ENCODE assay signal across 17 mouse cellular contexts in the genomic region with DNA sequence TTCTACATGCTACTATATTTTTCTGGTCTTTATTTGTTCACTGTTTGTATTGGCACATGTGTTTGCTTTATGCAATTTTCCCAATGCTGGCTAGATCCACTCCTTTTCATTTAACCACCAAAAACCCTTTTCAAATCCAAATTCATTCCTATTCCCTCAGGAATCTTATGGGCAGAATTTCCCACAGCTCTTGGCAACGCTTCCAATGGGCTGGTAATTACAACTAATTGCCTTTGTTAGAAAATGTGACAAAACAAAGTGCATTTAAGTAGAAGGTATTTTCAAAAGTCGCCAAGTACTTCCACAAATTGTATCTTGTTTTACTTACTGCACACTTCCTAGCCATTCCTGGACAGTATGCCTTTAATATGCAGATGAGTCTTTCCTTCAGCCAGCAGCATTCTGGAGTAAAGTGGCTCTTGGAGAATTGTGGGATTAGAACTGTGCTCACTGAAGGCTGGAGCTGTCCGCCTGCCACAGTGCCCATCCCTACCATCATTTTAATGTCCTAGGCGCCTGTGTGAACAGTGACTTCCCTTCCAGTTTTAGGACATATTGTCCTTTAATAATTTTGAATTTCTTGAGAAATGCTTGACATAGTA.
DNase-seq lines count a peak whose midpoint lies in the region; ATAC-seq and TF ChIP-seq lines count a peak whose summit lies in the region.
"Had no signal": no experiment of that assay in that cellular context is flagged by ENCODE, and none has a peak within 500 bp of the region (broad histone marks: within the 10 kb centered on the region; RNA-seq: fewer than 3 reads in every experiment).

No protein-coding gene starts in this region.

- H3K9me3 ChIP-seq in forebrain, postnatal 0 days (ENCODE audit: low read length): no peaks in the 10 kb centered on the region
- H3K9me3 ChIP-seq: heart, embryonic 10.5 days; hindbrain, embryonic 12.5 days; liver, embryonic 13.5 days had no signal

- no peaks in the 10 kb centered on the region for H3K4me1 ChIP-seq in forebrain, postnatal 0 days (ENCODE audit: insufficient read depth)
- H3K4me1 ChIP-seq: heart, embryonic 10.5 days; liver, embryonic 13.5 days had no signal

- TF ChIP-seq CTCF in forebrain, postnatal 0 days (IDR thresholded peaks at IDR 0.05; ENCODE audit: low read depth): no peak

- intact Hi-C loops in gastrocnemius, postnatal 14 days (cut with DNase I; ENCODE audit: low total_unique reads): no loop called here

- 20% methylated on average over 4 of the region's 4 CpGs for WGBS in forebrain, postnatal 0 days

- H3K27me3 ChIP-seq in forebrain, postnatal 0 days (ENCODE audit: insufficient read depth, low read length): no peaks in the 10 kb centered on the region
- H3K27me3 ChIP-seq: hindbrain, embryonic 12.5 days; liver, embryonic 13.5 days had no signal

- no peak overlapping the region for H3K9ac ChIP-seq in forebrain, postnatal 0 days
- H3K9ac ChIP-seq: hindbrain, embryonic 12.5 days; liver, embryonic 13.5 days had no signal

- H3K36me3 ChIP-seq in forebrain, postnatal 0 days (ENCODE audit: insufficient read depth): no peaks in the 10 kb centered on the region
- H3K36me3 ChIP-seq: heart, embryonic 10.5 days; liver, embryonic 13.5 days had no signal

- no peak overlapping the region for H3K4me3 ChIP-seq in forebrain, postnatal 0 days (ENCODE audit: low read depth, low read length)
- H3K4me3 ChIP-seq: erythroblast, embryonic 14.5 days; heart, embryonic 10.5 days; hindbrain, embryonic 12.5 days; liver, embryonic 13.5 days had no signal

- H3K4me2 ChIP-seq in forebrain, postnatal 0 days (ENCODE audit: low read depth): no peak overlapping the region
- H3K4me2 ChIP-seq: hindbrain, embryonic 12.5 days; liver, embryonic 13.5 days had no signal

- no peak for ATAC-seq in forebrain, postnatal 0 days

- peak; percentile 2 for DNase-seq in gastrocnemius, adult 18-20 months (ENCODE audit: low spot score)
- DNase-seq in gastrocnemius, postnatal 14 days: no peak
- DNase-seq in kidney, postnatal 14 days: peak; percentile 12
- no peak for DNase-seq in kidney, adult 18-20 months
- DNase-seq in R1 (ENCODE audit: low read depth, low spot score): peak; percentile 48
- peak; percentile 21 for DNase-seq in forebrain, postnatal 0 days
- no peak for DNase-seq in spleen, postnatal 10 days (ENCODE audit: low spot score in 2 of 2)
- DNase-seq in layer of hippocampus, adult 11-12 months (ENCODE audit: low spot score): no peak
- DNase-seq: adrenal gland, adult 2 months; cerebellum, adult 11 months; liver, embryonic 13.5 days; lung, postnatal 14 days; retina, postnatal 1 day; thymus, adult 2 months had no signal

- no peak overlapping the region for H3K27ac ChIP-seq in forebrain, postnatal 0 days (ENCODE audit: low read depth, low read length)
- H3K27ac ChIP-seq: heart, embryonic 10.5 days; hindbrain, embryonic 12.5 days; liver, embryonic 13.5 days had no signal

Comparison
In these comparisons a context has a peak if more than half of its experiments do, and no peak if none do; other contexts are left out.
1. DNase-seq: peak in gastrocnemius, adult 18-20 months (single experiment), kidney, postnatal 14 days (single experiment), R1 (single experiment) and forebrain, postnatal 0 days (single experiment); none in gastrocnemius, postnatal 14 days (single experiment), kidney, adult 18-20 months (single experiment), spleen, postnatal 10 days (0 of 2) and layer of hippocampus, adult 11-12 months (single experiment).